Mouse (Mus musculus): Measurements from ENCODE around the gene Fggy. TPM values are rescaled to one million over a fixed set of nuclear protein-coding genes. Genes with fewer than 3 reads are reported as not detected.

Fggy gene
- total RNA-seq (2021): 10 to 100 TPM in 1 of 2 experiments, 1 to 10 TPM in 1; 9.4 to 16.9 TPM
- long read RNA-seq, experiment 1, partial matches to known transcripts: 1 of 6 reads
- long read RNA-seq, experiment 1, other reads (novel, unspliced or antisense): 5 of 6 reads
- long read RNA-seq, experiment 2, partial matches to known transcripts: 2 of 12 reads
- long read RNA-seq, experiment 2, other reads (novel, unspliced or antisense): 7 of 12 reads

GRCm38 (mm10) chr4:95557333-95557956 is at the start of gene Fggy:
TSS of gene Fggy (plus strand) at chr4:95557507.
- Histone ChIP-seq H3K27ac (peak within 1 kb of the TSS; percentile 96), H3K4me3 (peak within 1 kb of the TSS; percentile 58)
- peak; percentile 62 for TF ChIP-seq CTCF (conservative IDR thresholded peaks at IDR 0.05)
- DNase-seq (ENCODE audit: low spot score in 2 of 2): peak; percentile 97 to 98

GRCm38 (mm10) chr4:95507946-95508311 is 49.4 kb upstream of the Fggy start:
- DNase-seq (ENCODE audit: low spot score in 2 of 2): no peak
- Histone ChIP-seq H3K27ac (no peak overlapping the region), H3K4me3 (no peak overlapping the region)
- TF ChIP-seq CTCF (conservative IDR thresholded peaks at IDR 0.05): no peak

GRCm38 (mm10) chr4:95518382-95518781 is 38.9 kb upstream of the Fggy start:
- H3K27ac ChIP-seq: no peak overlapping the region
- TF ChIP-seq CTCF (conservative IDR thresholded peaks at IDR 0.05): no peak
- no peak overlapping the region for H3K4me3 ChIP-seq
- DNase-seq (ENCODE audit: low spot score in 2 of 2): no peak

- no peak for DNase-seq (ENCODE audit: low spot score in 2 of 2)
- H3K27ac ChIP-seq: no peak overlapping the region
- TF ChIP-seq CTCF (conservative IDR thresholded peaks at IDR 0.05): no peak
- H3K4me3 ChIP-seq: no peak overlapping the region
Observed at GRCm38 (mm10) chr4:95519975-95520642, 37.2 kb upstream of the Fggy start.

- DNase-seq (ENCODE audit: low spot score in 2 of 2): no peak
- H3K4me3 ChIP-seq: no peak overlapping the region
- no peak overlapping the region for H3K27ac ChIP-seq
- TF ChIP-seq CTCF (conservative IDR thresholded peaks at IDR 0.05): no peak
Observed at GRCm38 (mm10) chr4:95520643-95521032, 36.7 kb upstream of the Fggy start.

- TF ChIP-seq CTCF (conservative IDR thresholded peaks at IDR 0.05): no peak
- DNase-seq (ENCODE audit: low spot score in 2 of 2): no peak
- Histone ChIP-seq H3K27ac (no peak overlapping the region), H3K4me3 (no peak overlapping the region)
Observed at GRCm38 (mm10) chr4:95526588-95526987, 30.7 kb upstream of the Fggy start.

GRCm38 (mm10) chr4:95530757-95531156 is 26.6 kb upstream of the Fggy start:
- H3K27ac ChIP-seq: no peak overlapping the region
- DNase-seq (ENCODE audit: low spot score in 2 of 2): no peak
- TF ChIP-seq CTCF (conservative IDR thresholded peaks at IDR 0.05): peak; percentile 65
- no peak overlapping the region for H3K4me3 ChIP-seq

- Histone ChIP-seq H3K4me3 (no peak overlapping the region), H3K27ac (no peak overlapping the region)
- DNase-seq (ENCODE audit: low spot score in 2 of 2): no peak
- no peak for TF ChIP-seq CTCF (conservative IDR thresholded peaks at IDR 0.05)
Observed at GRCm38 (mm10) chr4:95533946-95534345, 23.4 kb upstream of the Fggy start.

- Histone ChIP-seq H3K4me3 (no peak overlapping the region), H3K27ac (no peak overlapping the region)
- TF ChIP-seq CTCF (conservative IDR thresholded peaks at IDR 0.05): no peak
- DNase-seq (ENCODE audit: low spot score in 2 of 2): no peak
Observed at GRCm38 (mm10) chr4:95541382-95542038, 15.8 kb upstream of the Fggy start.

GRCm38 (mm10) chr4:95542039-95542790 is 15.1 kb upstream of the Fggy start:
- Histone ChIP-seq H3K4me3 (no peak overlapping the region), H3K27ac (no peak overlapping the region)
- no peak for DNase-seq (ENCODE audit: low spot score in 2 of 2)
- no peak for TF ChIP-seq CTCF (conservative IDR thresholded peaks at IDR 0.05)

GRCm38 (mm10) chr4:95543529-95543928 is 13.8 kb upstream of the Fggy start:
- Histone ChIP-seq H3K4me3 (no peak overlapping the region), H3K27ac (no peak overlapping the region)
- DNase-seq (ENCODE audit: low spot score in 2 of 2): no peak
- TF ChIP-seq CTCF (conservative IDR thresholded peaks at IDR 0.05): no peak

GRCm38 (mm10) chr4:95556663-95557332 is 509 bp upstream of the Fggy start:
- peak overlapping the region; percentile 58 for H3K4me3 ChIP-seq
- no peak for DNase-seq (ENCODE audit: low spot score in 2 of 2)
- H3K27ac ChIP-seq: peak overlapping the region; percentile 96
- no peak for TF ChIP-seq CTCF (conservative IDR thresholded peaks at IDR 0.05)

Data from layer of hippocampus, adult 2 months (tissue).